Mouse (Mus musculus) retina, postnatal 1 day (tissue): ENCODE results near the gene Popdc3.
"Not testable (repeated sequence)": the region's sequence is repeated elsewhere in the genome, so short reads cannot be mapped to it uniquely, and the experiment has no call there.

Experiments used
- DNase-seq: peaks from one replicate; pipeline ENCODE4 v3.0.0-alpha.2; 2012

Popdc3 gene

GRCm38 (mm10) chr10:45318922-45319321, 141.0 kb downstream of the Popdc3 start:
- DNase-seq: no peak

- DNase-seq: peak; percentile 65
Observed at GRCm38 (mm10) chr10:45320296-45320695, 142.4 kb downstream of the Popdc3 start.

- DNase-seq: peak; percentile 91
Observed at GRCm38 (mm10) chr10:45324159-45324558, 146.3 kb downstream of the Popdc3 start.

GRCm38 (mm10) chr10:45328196-45329000, 150.5 kb downstream of the Popdc3 start:
- DNase-seq: no peak

- DNase-seq: peak; percentile 26
Observed at GRCm38 (mm10) chr10:45334925-45335324, 157.0 kb downstream of the Popdc3 start.

GRCm38 (mm10) chr10:45335434-45336422, 157.8 kb downstream of the Popdc3 start, which contains the start of gene Bves:
Gene Bves (plus strand): TSS chr10:45335772.
- peak; percentile 83 for DNase-seq

- DNase-seq: no peak
Observed at GRCm38 (mm10) chr10:45339106-45339505, 161.2 kb downstream of the Popdc3 start.

GRCm38 (mm10) chr10:45344381-45344780, 166.5 kb downstream of the Popdc3 start:
- no peak for DNase-seq

GRCm38 (mm10) chr10:45345217-45345616, 167.3 kb downstream of the Popdc3 start:
- DNase-seq: no peak

GRCm38 (mm10) chr10:45348143-45348542, 170.2 kb downstream of the Popdc3 start:
- not testable (repeated sequence) for DNase-seq

GRCm38 (mm10) chr10:45356091-45356490, 178.2 kb downstream of the Popdc3 start:
- no peak for DNase-seq

GRCm38 (mm10) chr10:45363396-45363795, 185.5 kb downstream of the Popdc3 start:
- no peak for DNase-seq

GRCm38 (mm10) chr10:45366987-45367705, 189.2 kb downstream of the Popdc3 start:
- DNase-seq: no peak
